Mouse (Mus musculus) midbrain, embryonic 14.5 days (tissue): ENCODE measurements at regions not wholly inside any gene's neighbourhood (a gene's known extent, or its start where the extent isn't known, plus 50 kb on each side); places are given as distances from the start of the nearest gene placed in this dataset.

ENCODE experiments used
- ATAC-seq: fragments of 200-750 bp; cut with Nextera tagmentation; 2 replicates; pipeline ENCODE4 v1.8.0; 2017; ENCODE audit warnings: moderate number of reproducible peaks, moderate library complexity; ENCODE audit not compliant: low FRiP score, low TSS enrichment
- DNase-seq: peaks from one replicate; pipeline ENCODE4 v3.0.0-alpha.2; 2015
- H3K27ac ChIP-seq: fragments of 300-500 bp; sonication (generic); replicated peaks from 2 replicates; pipeline ENCODE4 v1.5.1; 2014; ENCODE audit warnings: mild to moderate bottlenecking, low read depth, low read length, moderate library complexity
- H3K27me3 ChIP-seq: fragments of 300-500 bp; sonication (generic); 2 replicates; pipeline ENCODE4 v1.6.1; 2014; ENCODE audit warnings: low read length, control low read depth, mixed read lengths; ENCODE audit not compliant: control insufficient read depth, insufficient read depth
- H3K36me3 ChIP-seq: fragments of 300-500 bp; sonication (generic); 2 replicates; pipeline ENCODE4 v1.6.1; 2014; ENCODE audit warnings: low read length, control low read depth; ENCODE audit not compliant: control insufficient read depth, insufficient read depth
- H3K4me1 ChIP-seq: fragments of 300-500 bp; sonication (generic); 2 replicates; pipeline ENCODE4 v1.6.1; 2014; ENCODE audit warnings: mild to moderate bottlenecking, antibody characterized with exemption, low read length, control low read depth; ENCODE audit not compliant: control insufficient read depth, insufficient read depth
- H3K4me2 ChIP-seq: fragments of 300-500 bp; sonication (generic); 2 replicates; pipeline ENCODE4 v1.6.1; 2014; ENCODE audit warnings: mild to moderate bottlenecking, low read length, moderate library complexity
- H3K4me3 ChIP-seq: fragments of 300-500 bp; sonication (generic); replicated peaks from 2 replicates; pipeline ENCODE4 v1.5.1; 2014; ENCODE audit warnings: low read depth, low read length
- H3K9ac ChIP-seq: fragments of 300-500 bp; sonication (generic); replicated peaks from 2 replicates; pipeline ENCODE4 v1.6.1; 2014; ENCODE audit warnings: mild to moderate bottlenecking, low read length, moderate library complexity
- H3K9me3 ChIP-seq: fragments of 300-500 bp; sonication (generic); 2 replicates; pipeline ENCODE4 v1.6.1; 2016; ENCODE audit warnings: low read length, control low read depth, mixed read lengths; ENCODE audit not compliant: control insufficient read depth
- WGBS: fragments of 180-500 bp; shearing (Covaris S2); extraction: QIAGEN DNeasy Blood & Tissue Kit; methylation state at CpG from one replicate; pipeline ENCODE4 v1.1.7; 2014; 5-methylcytosine and 5-hydroxymethylcytosine counted together

DNA sequence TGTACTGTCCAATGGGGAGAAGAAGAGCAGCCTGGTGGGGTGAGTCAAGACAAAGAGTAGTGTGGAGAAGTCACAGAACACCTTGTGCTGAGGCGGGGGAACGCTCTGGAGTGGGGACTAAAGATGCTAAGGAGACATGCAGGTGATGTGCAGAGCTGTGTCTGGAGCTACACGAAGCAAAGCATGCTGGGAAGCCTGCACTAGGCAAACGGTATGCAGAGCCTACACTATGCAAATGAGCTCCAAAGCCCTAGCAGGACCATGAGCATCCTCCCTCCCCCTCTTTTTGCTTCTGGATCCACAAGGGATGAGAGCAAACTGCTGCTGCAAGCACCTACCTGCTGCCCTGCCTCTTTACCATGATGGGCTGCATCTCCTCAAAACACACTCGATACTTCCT lies 73.1 kb upstream of the Zc3h12a start:
- H3K27me3 ChIP-seq: no peaks in the 10 kb centered on the region
- H3K9ac ChIP-seq: no peak overlapping the region
- H3K27ac ChIP-seq: no peak overlapping the region
- H3K4me2 ChIP-seq: no peak overlapping the region
- no peaks in the 10 kb centered on the region for H3K36me3 ChIP-seq
- 68% methylated on average over 5 of the region's 5 CpGs for WGBS
- ATAC-seq (no peak; the same call in 1 of the 2 replicates), DNase-seq (peak; percentile 39)
- H3K9me3 ChIP-seq: no peaks in the 10 kb centered on the region
- no peak overlapping the region for H3K4me3 ChIP-seq
- H3K4me1 ChIP-seq: 0 out of 2 replicates have a peak, but pooled peaks cover 7% of the 10 kb centered on the region

DNA sequence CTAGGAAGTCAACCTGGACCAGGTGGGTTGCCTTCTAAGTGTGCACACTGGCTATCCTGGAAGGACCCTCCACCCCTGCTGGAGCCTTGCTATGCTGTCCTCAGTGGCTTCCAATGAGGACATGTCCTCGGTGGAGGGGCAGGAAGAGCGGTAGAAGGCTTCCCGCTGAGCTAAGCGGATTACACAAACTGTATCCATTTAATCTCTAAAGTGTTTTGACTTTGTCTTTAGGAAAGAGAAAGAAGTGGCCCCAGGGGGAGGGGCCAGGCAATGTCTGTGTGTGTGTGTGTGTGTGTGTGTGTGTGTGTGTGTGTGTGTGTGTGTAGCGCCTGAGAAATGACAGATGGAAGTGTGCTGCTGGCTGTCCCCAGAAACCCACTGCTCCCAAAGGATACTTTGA lies 71.6 kb upstream of the Zc3h12a start:
- ATAC-seq (no peak), DNase-seq (peak; percentile 41)
- Histone ChIP-seq H3K27ac (no peak overlapping the region), H3K4me1 (peaks cover 15% of the 10 kb centered on the region; the same call in 1 of the 2 replicates), H3K4me2 (no peak overlapping the region), H3K9me3 (no peaks in the 10 kb centered on the region), H3K9ac (no peak overlapping the region), H3K4me3 (no peak overlapping the region), H3K36me3 (no peaks in the 10 kb centered on the region), H3K27me3 (no peaks in the 10 kb centered on the region)
- 10% methylated on average over 5 of the region's 5 CpGs for WGBS

DNA sequence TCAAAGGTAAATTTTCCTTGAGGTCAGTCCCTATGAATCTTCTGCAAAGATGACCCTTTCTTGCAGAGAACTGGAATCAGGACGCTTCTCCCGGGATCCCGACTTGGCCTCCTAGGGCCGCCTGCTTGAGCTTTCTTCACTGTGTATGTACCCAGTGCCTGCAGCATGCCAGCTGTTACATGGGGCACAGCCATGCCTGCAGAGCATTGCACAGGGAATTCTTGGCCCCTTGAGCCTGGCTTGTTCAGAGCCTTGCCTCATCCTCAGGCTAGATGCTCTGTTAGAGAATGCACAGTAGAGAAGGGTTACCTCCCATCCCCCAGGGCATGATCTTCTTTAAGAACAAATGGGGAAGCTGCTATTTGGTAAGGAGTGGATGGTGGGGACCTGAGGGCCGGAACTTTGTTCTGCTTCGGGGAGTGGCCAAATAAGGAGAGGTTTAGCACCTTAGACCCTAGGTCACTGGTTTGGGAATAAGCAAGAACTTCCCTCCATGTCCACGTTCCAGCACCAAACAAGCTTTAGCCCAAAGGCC lies 68.3 kb upstream of the Zc3h12a start:
- H3K27ac ChIP-seq: no peak overlapping the region
- peaks cover 14% of the 10 kb centered on the region; the same call in 1 of the 2 replicates for H3K4me1 ChIP-seq
- H3K27me3 ChIP-seq: peaks cover 6% of the 10 kb centered on the region; the same call in 1 of the 2 replicates
- H3K4me3 ChIP-seq: no peak overlapping the region
- H3K4me2 ChIP-seq: no peak overlapping the region
- no peaks in the 10 kb centered on the region for H3K36me3 ChIP-seq
- DNase-seq (no peak), ATAC-seq (no peak)
- no peak overlapping the region for H3K9ac ChIP-seq
- WGBS: 75% methylated on average over 7 of the region's 7 CpGs
- H3K9me3 ChIP-seq: no peaks in the 10 kb centered on the region

DNA sequence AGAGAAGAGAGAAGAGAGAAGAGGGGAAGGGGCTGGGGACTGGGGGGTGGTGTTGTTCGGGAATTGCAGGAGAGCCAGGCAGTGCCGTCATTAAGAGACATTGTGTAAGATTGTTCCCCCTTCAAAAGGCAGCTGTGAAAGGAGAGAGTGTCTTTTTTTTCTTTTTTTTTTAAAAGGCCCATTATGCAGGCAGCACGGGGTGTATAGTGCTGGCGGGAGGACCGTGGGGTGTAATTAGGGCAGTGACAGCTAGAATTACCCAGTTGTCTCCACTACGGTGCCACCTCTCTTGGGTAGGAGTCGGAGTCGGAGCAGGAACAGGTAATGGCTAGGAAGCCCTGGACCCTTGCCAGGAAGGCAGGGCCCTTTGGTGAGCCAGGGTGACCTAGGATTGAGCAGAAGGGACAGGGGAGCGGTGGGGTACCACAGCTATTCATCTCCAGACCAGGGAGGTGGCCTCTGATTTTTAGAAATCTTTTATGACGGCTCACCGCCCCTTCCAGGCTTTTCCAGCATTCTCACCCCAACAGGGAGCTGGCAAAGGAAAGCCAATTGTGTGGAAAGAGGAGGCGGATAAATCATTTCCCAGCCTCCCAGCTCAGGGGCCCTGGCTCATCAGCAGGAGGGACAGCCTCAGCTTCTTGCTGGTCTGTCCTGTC lies 67.2 kb upstream of the Zc3h12a start:
- Histone ChIP-seq H3K27me3 (peaks cover 6% of the 10 kb centered on the region; the same call in 1 of the 2 replicates), H3K4me2 (peak overlapping the region; percentile 1; the same call in 1 of the 2 replicates), H3K9me3 (no peaks in the 10 kb centered on the region), H3K36me3 (no peaks in the 10 kb centered on the region), H3K4me3 (no peak overlapping the region), H3K4me1 (peaks cover 8% of the 10 kb centered on the region; the same call in 1 of the 2 replicates), H3K9ac (no peak overlapping the region), H3K27ac (peak overlapping the region; percentile 37)
- DNase-seq (peak; percentile 41), ATAC-seq (no peak)
- WGBS: 15% methylated on average over 12 of the region's 12 CpGs

DNA sequence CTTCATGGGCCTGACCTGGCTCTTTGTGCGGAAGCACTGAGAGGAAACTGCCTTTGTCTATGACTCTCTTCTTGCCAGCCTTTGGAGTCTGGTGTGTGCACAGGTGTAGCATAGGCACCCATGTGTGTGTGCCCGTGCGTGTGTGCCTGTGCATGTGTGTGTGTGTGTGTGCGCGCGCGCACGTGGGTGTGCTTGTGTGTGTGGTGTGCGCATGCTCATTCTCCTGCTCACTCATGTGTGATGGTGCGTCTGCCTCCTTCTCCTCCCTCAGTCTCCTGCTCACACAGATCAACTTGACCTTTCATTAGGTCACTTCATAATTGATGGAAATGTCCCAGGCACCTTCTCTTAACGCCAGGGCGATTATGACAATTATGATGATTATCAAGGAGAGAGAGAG lies 66.7 kb upstream of the Zc3h12a start:
- WGBS: 72% methylated on average over 12 of the region's 12 CpGs
- Histone ChIP-seq H3K27ac (peak overlapping the region; percentile 2; the same call in 1 of the 2 replicates), H3K4me1 (peaks cover 8% of the 10 kb centered on the region; the same call in 1 of the 2 replicates), H3K9ac (no peak overlapping the region), H3K27me3 (peaks cover 6% of the 10 kb centered on the region; the same call in 1 of the 2 replicates), H3K4me3 (no peak overlapping the region), H3K9me3 (no peaks in the 10 kb centered on the region), H3K4me2 (no peak overlapping the region), H3K36me3 (no peaks in the 10 kb centered on the region)
- no peak for ATAC-seq
- DNase-seq: peak; percentile 41

DNA sequence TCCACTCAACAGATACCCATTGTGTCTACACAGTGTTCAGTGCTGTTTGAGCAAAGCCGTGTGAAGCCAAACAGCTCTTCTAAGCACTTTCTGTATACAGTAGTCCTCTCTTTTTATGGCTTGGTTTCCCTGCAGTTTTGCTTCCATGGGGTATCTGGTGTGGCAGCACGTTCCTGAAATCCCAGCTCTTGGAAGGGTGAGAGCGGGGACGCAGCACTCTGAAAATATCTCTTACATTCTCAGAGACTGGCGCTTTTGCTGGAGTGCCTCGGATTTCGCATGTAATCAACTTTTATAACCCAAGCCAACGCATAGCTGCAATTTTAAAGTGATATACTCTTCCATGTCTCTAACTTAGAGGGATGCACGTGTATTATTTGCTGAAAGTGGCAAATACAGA lies 64.0 kb upstream of the Zc3h12a start:
- 85% methylated on average over 9 of the region's 9 CpGs for WGBS

DNA sequence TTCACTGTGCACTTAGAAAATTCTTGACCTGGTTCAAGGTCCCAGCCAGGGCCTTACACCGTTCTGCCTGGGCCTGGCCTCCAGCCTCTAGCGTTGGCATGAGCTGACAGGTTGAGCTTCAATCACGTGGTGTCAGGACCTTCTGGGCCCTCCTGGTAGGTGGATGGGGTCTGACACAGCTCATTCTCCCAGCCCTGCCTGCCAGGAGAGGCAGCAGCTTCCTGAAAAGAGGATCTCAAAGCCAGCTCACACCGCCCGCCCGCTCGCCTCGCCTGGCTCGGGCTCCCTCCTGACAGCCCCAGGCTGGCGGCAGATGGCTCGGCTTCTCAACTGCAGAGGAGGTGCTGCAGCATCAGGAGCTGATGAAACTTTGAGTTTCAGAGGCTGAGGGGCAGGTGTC lies 63.4 kb upstream of the Zc3h12a start:
- 13% methylated on average over 11 of the region's 11 CpGs for WGBS
- Histone ChIP-seq H3K27me3 (peaks cover 6% of the 10 kb centered on the region; the same call in 1 of the 2 replicates), H3K4me3 (no peak overlapping the region), H3K4me1 (peaks cover 8% of the 10 kb centered on the region; the same call in 1 of the 2 replicates), H3K9me3 (no peaks in the 10 kb centered on the region), H3K9ac (no peak overlapping the region), H3K27ac (no peak overlapping the region), H3K36me3 (no peaks in the 10 kb centered on the region), H3K4me2 (no peak overlapping the region)
- peak; percentile 66 for DNase-seq
- no peak for ATAC-seq

More for the DNA sequence above, 64.0 kb upstream of the Zc3h12a start:
- H3K4me3 ChIP-seq: no peak overlapping the region
- H3K4me1 ChIP-seq: peaks cover 8% of the 10 kb centered on the region; the same call in 1 of the 2 replicates
- no peaks in the 10 kb centered on the region for H3K9me3 ChIP-seq
- no peaks in the 10 kb centered on the region for H3K36me3 ChIP-seq
- H3K4me2 ChIP-seq: no peak overlapping the region
- ATAC-seq (no peak), DNase-seq (no peak)
- H3K27ac ChIP-seq: no peak overlapping the region
- H3K9ac ChIP-seq: no peak overlapping the region
- peaks cover 6% of the 10 kb centered on the region; the same call in 1 of the 2 replicates for H3K27me3 ChIP-seq

DNA sequence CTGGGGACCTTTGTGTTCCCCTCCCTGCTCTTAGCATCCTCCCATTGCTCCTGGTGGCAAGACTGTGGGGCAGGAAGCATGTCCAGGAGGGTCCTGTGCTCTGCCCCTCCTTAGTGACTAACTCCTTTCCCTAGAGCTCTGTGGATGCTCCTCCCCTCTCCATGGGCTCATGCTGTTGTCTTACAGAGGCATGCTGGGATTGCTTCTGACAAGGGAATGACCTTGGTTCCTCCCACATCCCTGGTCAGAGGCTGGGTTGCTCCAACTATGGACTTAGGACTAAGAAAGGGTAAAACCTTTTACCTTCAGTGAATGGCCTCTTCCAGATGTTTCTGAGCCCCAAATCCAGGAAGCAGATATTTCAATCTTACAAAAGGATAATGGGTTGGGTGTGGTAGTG lies 62.3 kb upstream of the Zc3h12a start:
- H3K4me3 ChIP-seq: no peak overlapping the region
- peaks cover 3% of the 10 kb centered on the region; the same call in 1 of the 2 replicates for H3K4me1 ChIP-seq
- H3K9ac ChIP-seq: no peak overlapping the region
- no peak overlapping the region for H3K27ac ChIP-seq
- peaks cover 6% of the 10 kb centered on the region; the same call in 1 of the 2 replicates for H3K27me3 ChIP-seq
- no peak overlapping the region for H3K4me2 ChIP-seq
- no peaks in the 10 kb centered on the region for H3K9me3 ChIP-seq
- no peak for ATAC-seq
- no peaks in the 10 kb centered on the region for H3K36me3 ChIP-seq
- no peak for DNase-seq

DNA sequence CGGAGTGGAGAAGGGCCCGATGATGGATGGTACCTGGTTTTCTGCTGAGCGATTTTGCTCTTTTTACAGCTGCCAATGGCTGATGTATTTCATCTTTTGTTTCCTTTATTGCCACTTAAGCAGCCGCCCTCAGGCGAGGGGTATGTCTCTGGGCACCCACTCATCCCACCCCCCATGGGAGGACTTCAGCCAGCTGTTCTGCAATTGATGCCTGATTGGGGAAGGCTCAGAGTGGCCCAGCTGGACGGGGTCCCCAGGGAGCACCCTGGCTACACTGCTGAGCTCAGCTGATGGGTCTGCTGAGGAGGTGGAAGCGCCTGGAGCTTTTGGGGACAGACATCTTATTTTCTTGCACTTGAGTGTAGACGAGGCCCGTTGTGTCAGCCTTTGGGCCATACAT lies 58.6 kb upstream of the Zc3h12a start:
- DNase-seq (no peak), ATAC-seq (no peak)
- Histone ChIP-seq H3K36me3 (no peaks in the 10 kb centered on the region), H3K4me1 (no peaks in the 10 kb centered on the region), H3K4me3 (no peak overlapping the region), H3K27me3 (no peaks in the 10 kb centered on the region), H3K9me3 (no peaks in the 10 kb centered on the region), H3K27ac (no peak overlapping the region), H3K9ac (no peak overlapping the region), H3K4me2 (no peak overlapping the region)
- 72% methylated on average over 9 of the region's 9 CpGs for WGBS
